Mouse (Mus musculus) testis, adult 2 months (tissue): ENCODE data around the gene Bckdk.

ENCODE experiments used
- CTCF ChIP-seq: fragments of 200-500 bp; IDR thresholded peaks from 2 replicates; pipeline ENCODE4 v1.5.1; 2012; ENCODE audit warnings: low read depth, mild to moderate bottlenecking, inconsistent platforms, low read length, moderate library complexity; ENCODE audit not compliant: control insufficient read depth, insufficient read depth, insufficient replicate concordance
- POLR2A ChIP-seq: fragments of 200-500 bp; IDR thresholded peaks from 2 replicates; pipeline ENCODE4 v1.6.1; 2012; ENCODE audit warnings: low read depth, mild to moderate bottlenecking, inconsistent platforms, low read length, moderate library complexity; ENCODE audit not compliant: control insufficient read depth

GRCm38 (mm10) chr7:127869149-127869810 lies 34.6 kb upstream of the Bckdk start:
- TF ChIP-seq POLR2A = no peak
- no peak for TF ChIP-seq CTCF
